Mouse (Mus musculus) CH12.LX (cell line): ENCODE measurements around the gene Tbx10.

Experiments used
- CHD1 ChIP-seq: IDR thresholded peaks from 2 replicates; pipeline ENCODE4 v1.6.1; 2012; ENCODE audit warnings: low read depth, low read length, improper control_type of control experiment, inconsistent platforms
- CTCF ChIP-seq, 2 experiments: IDR thresholded peaks in 1 of 2; conservative IDR thresholded peaks in 1 of 2; 2 replicates each; pipeline ENCODE4 v1.5.1; 2011 to 2012; ENCODE audit warnings: low read depth in 2 of 2, low read length in 2 of 2, improper control_type of control experiment in 1 of 2, inconsistent platforms in 1 of 2, mild to moderate bottlenecking in 1 of 2, moderate library complexity in 1 of 2
- EP300 ChIP-seq: IDR thresholded peaks from 2 replicates; pipeline ENCODE4 v1.6.1; 2011; ENCODE audit warnings: low read length, improper control_type of control experiment
- ETS1 ChIP-seq: conservative IDR thresholded peaks from 2 replicates; pipeline ENCODE4 v1.6.1; 2012; ENCODE audit warnings: low read depth, mild to moderate bottlenecking, inconsistent platforms, low read length, improper control_type of control experiment, moderate library complexity
- HCFC1 ChIP-seq: IDR thresholded peaks from 2 replicates; pipeline ENCODE4 v1.6.1; 2012; ENCODE audit warnings: low read depth, mild to moderate bottlenecking, inconsistent platforms, low read length, improper control_type of control experiment
- JUND ChIP-seq: conservative IDR thresholded peaks from 2 replicates; pipeline ENCODE4 v1.6.1; 2011; ENCODE audit warnings: low read depth, low read length, improper control_type of control experiment
- NELFE ChIP-seq: IDR thresholded peaks from 2 replicates; pipeline ENCODE4 v1.6.1; 2011; ENCODE audit warnings: low read depth, low read length, improper control_type of control experiment
- PAX5 ChIP-seq: IDR thresholded peaks from 2 replicates; pipeline ENCODE4 v1.6.1; 2012; ENCODE audit warnings: low read length, inconsistent platforms, mixed read lengths
- POLR2AphosphoS2 ChIP-seq: IDR thresholded peaks from 2 replicates; pipeline ENCODE4 v1.6.1; 2011; ENCODE audit warnings: low read depth, low read length, improper control_type of control experiment
- SIN3A ChIP-seq: IDR thresholded peaks from 2 replicates; pipeline ENCODE4 v1.6.1; 2012; ENCODE audit warnings: low read length, improper control_type of control experiment, inconsistent platforms
- TBP ChIP-seq: conservative IDR thresholded peaks from 2 replicates; pipeline ENCODE4 v1.6.1; 2011; ENCODE audit warnings: low read depth, low read length, improper control_type of control experiment

GRCm38 (mm10) chr19:3975866-3976265 lies 16.7 kb upstream of the Tbx10 start:
- TF ChIP-seq CTCF (conservative IDR thresholded peaks at IDR 0.05 in 1 of 2, IDR thresholded peaks at IDR 0.05 in 1 of 2; ENCODE audit: low read depth in 2 of 2, low read length in 2 of 2) (no peak), EP300 (no peak), TBP (no peak), PAX5 (no peak), ETS1 (no peak), SIN3A (no peak), POLR2AphosphoS2 (no peak), HCFC1 (no peak), NELFE (no peak), JUND (no peak), CHD1 (no peak)
